Mouse (Mus musculus): ENCODE measurements at regions not wholly inside any gene's neighbourhood (a gene's known extent, or its start where the extent isn't known, plus 50 kb on each side); places are given as distances from the start of the nearest gene placed in this dataset.

- TF ChIP-seq CTCF (IDR thresholded peaks at IDR 0.05) = no peak
- no peak for TF ChIP-seq EP300 (IDR thresholded peaks at IDR 0.05)
Observed at GRCm38 (mm10) chr10:99614392-99615249, 144.8 kb downstream of the Csl start.
